Mouse (Mus musculus) spleen, adult 2 months (tissue): ENCODE data around the gene Heyl. TPM values are rescaled to one million over a fixed set of nuclear protein-coding genes. Genes with fewer than 3 reads are reported as not detected.

ENCODE experiments used
- DNase-seq, 2 experiments: peaks; one replicate each; pipeline versions ENCODE4 v3.0.0 to v3.0.0-alpha.2; 2012 to 2021; ENCODE audit warnings: low spot score in 2 of 2, low read depth in 1 of 2
- H3K27ac ChIP-seq: fragments of 200-500 bp; 2 replicates; pipeline ENCODE4 v1.5.1; 2012; ENCODE audit warnings: low read length, inconsistent platforms; ENCODE audit not compliant: insufficient read depth
- H3K27me3 ChIP-seq: fragments of 200-500 bp; 2 replicates; pipeline ENCODE4 v1.6.1; 2012; ENCODE audit warnings: mild to moderate bottlenecking, moderate library complexity, low read length, inconsistent platforms; ENCODE audit not compliant: control insufficient read depth, insufficient read depth
- H3K36me3 ChIP-seq: fragments of 200-500 bp; 2 replicates; pipeline ENCODE4 v1.6.1; 2012; ENCODE audit warnings: mild to moderate bottlenecking, low read length, inconsistent platforms; ENCODE audit not compliant: control insufficient read depth, insufficient read depth
- H3K4me1 ChIP-seq: fragments of 200-500 bp; 2 replicates; pipeline ENCODE4 v1.6.1; 2011; ENCODE audit warnings: inconsistent platforms; ENCODE audit not compliant: control insufficient read depth, insufficient read depth, insufficient read length
- H3K4me3 ChIP-seq: fragments of 200-500 bp; 2 replicates; pipeline ENCODE4 v1.5.1; 2011; ENCODE audit warnings: mild to moderate bottlenecking, inconsistent platforms; ENCODE audit not compliant: insufficient read depth, insufficient read length; ENCODE audit errors: extremely low read depth
- CTCF ChIP-seq: fragments of 200-500 bp; IDR thresholded peaks from 2 replicates; pipeline ENCODE4 v1.5.1; 2011; ENCODE audit warnings: mild to moderate bottlenecking, inconsistent platforms; ENCODE audit not compliant: insufficient read depth, insufficient read length, insufficient replicate concordance; ENCODE audit errors: extremely low read depth
- POLR2A ChIP-seq: fragments of 200-500 bp; IDR thresholded peaks from 2 replicates; pipeline ENCODE4 v1.6.1; 2011; ENCODE audit warnings: low read depth, low read length, inconsistent platforms
- WGBS: fragments of 180-500 bp; shearing (Covaris S2); methylation state at CpG from one replicate; pipeline ENCODE4 v1.1.7; 2018; 5-methylcytosine and 5-hydroxymethylcytosine counted together
- polyA plus RNA-seq: library from polyadenylated mRNA; depleted of rRNA; stranded (reverse); fragments of >200 nt; gene quantifications from 2 replicates; pipeline ENCODE4 v1.2.3, GENCODE M21; 2012

The Heyl gene
- polyA plus RNA-seq, 1 experiment: 2.9 TPM

DNA sequence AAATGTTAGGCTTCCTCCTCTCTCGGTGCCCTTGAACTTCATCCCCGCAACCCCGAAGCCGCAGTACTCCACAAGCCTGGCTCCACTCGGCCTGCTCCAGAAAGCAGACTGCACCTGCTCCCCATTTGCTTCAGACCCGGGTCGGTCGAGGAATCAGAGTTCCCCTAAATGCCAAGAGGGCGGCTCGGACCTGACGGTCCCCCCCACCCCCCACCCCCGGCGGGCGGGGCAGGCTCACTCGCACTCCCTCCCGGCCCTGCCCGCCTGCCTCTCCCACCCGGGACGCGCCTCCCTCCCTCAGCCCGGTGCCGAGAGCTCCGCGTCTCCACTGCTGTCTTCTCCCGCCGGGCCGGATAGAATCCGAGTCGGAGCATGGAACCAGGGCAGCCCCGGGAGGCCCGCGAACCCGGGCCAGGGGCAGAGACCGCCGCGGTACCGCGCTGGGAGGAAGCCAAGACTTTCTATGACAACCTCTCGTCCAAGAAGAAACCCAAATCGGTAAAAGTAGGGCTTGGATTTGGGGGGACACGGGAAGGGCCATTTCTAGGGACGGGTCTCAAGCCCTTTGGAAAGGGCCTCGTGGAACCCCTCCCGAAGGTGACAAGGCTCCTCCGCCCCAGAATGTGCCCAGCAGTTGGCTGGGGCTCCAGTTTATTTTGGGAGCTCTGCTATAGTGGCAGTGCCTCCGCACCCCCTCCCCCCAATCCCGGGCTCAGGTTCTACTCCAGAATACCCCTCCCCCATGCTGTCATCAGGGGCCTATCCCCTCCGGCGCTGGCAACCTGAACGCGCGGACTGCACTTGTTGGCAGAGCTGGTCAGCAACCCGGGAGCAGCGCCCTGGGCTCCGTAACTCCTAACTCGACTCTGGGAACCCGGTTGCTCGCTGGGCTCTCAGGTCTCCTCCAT, 31.9 kb upstream of the Heyl start, which contains the start of gene Nt5c1a:
Nt5c1a (plus strand) TSS at position 319 of the 908 bp plus-strand sequence.
- H3K36me3 ChIP-seq: no peaks in the 10 kb centered on the region
- no peak within 1 kb of the TSS for H3K27ac ChIP-seq
- DNase-seq: no peak
- no peak within 1 kb of the TSS for H3K4me3 ChIP-seq
- WGBS: 11% methylated on average over 58 of the region's 58 CpGs
- H3K27me3 ChIP-seq: peaks cover 8% of the 10 kb centered on the region
- peaks cover 2% of the 10 kb centered on the region; the same call in 1 of the 2 replicates for H3K4me1 ChIP-seq
- TF ChIP-seq CTCF (no peak), POLR2A (no peak)

DNA sequence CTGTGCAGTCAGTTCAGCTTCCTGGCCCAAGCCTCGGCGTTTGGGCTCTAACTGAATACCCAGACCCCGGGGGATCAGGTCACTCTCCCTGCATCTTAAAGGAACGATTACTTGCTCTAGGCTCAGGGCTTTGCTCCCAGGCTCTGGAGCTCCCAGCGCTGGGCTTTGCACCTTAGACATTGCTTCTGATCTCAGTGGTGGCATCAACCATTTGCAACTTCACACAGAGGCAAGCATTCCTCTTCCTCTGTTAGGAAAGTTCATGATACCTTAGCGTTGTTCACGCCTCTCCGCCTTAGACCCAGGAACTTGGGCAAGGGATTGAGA, 31.3 kb upstream of the Heyl start:
- H3K4me3 ChIP-seq: no peak overlapping the region
- peaks cover 8% of the 10 kb centered on the region for H3K27me3 ChIP-seq
- TF ChIP-seq CTCF: no peak
- TF ChIP-seq POLR2A: no peak
- no peaks in the 10 kb centered on the region for H3K36me3 ChIP-seq
- H3K4me1 ChIP-seq: peaks cover 2% of the 10 kb centered on the region; the same call in 1 of the 2 replicates
- 39% methylated on average over 8 of the region's 8 CpGs for WGBS
- no peak for DNase-seq
- no peak overlapping the region for H3K27ac ChIP-seq

DNA sequence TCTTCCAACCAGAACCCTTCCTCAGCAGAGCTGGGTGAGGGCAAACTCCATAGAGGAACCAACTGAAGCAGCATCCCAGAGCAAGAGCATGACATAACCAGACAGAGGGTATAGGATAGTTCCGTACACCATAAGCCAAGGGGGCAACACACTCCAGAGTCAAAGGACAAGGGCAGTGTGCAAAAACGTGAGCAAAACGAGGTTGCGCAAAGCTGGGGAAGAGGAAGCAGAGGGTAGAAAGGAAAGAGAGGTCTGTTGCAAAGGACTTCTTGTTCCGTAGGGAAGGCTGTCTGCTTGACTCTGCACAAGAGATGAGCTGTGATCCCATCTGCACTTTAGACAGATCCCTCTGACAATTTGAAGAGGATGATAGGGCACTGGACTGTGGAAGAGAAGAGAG, 26.0 kb upstream of the Heyl start:
- TF ChIP-seq POLR2A (no peak), CTCF (no peak)
- no peaks in the 10 kb centered on the region; the same call in 1 of the 2 replicates for H3K27me3 ChIP-seq
- no peak for DNase-seq
- no peaks in the 10 kb centered on the region for H3K36me3 ChIP-seq
- 37% methylated on average over 5 of the region's 5 CpGs for WGBS
- no peak overlapping the region for H3K27ac ChIP-seq
- no peak overlapping the region for H3K4me3 ChIP-seq
- H3K4me1 ChIP-seq: no peaks in the 10 kb centered on the region

DNA sequence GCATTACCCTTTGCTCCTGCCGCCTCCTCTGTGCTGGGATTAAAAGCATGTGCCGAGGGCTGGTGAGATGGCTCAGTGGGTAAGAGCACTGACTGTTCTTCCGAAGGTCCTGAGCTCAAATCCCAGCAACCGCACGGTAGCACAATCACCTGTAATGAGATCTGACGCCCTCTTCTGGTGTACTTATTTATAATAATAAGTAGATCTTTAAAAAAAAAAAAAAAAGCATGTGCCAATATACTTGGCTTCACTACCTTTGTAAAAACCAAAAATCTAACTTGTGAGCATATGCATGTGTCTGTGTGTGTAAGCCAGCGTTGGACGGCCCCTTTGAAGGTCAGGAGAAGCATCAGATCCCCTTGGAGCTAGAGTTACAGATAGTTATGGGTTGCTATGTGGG, 22.4 kb upstream of the Heyl start:
- Histone ChIP-seq H3K27me3 (no peaks in the 10 kb centered on the region), H3K4me3 (no peak overlapping the region), H3K27ac (no peak overlapping the region), H3K4me1 (no peaks in the 10 kb centered on the region), H3K36me3 (no peaks in the 10 kb centered on the region)
- 66% methylated on average over 8 of the region's 8 CpGs for WGBS
- TF ChIP-seq POLR2A (no peak), CTCF (no peak)
- DNase-seq: no peak

DNA sequence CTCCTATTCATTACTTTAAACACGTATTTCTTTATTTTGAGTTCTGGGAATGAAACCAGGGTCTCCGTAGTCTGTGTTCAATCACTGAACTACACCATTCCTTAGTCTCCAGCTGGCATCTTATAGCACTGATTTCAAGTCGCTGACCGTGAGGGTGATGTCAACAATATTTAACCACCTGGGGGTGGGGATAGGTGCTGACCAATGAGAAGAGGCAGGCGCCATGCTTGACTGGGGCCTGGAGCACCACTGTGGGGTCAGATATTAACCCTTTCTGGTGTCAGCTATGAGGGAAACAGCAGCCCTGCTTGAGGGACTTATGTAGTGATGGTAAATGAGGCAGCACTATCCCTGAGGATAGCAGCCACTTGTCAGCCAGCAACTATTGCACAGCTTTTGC, 21.9 kb upstream of the Heyl start:
- Histone ChIP-seq H3K4me3 (no peak overlapping the region), H3K27me3 (no peaks in the 10 kb centered on the region), H3K4me1 (no peaks in the 10 kb centered on the region), H3K36me3 (no peaks in the 10 kb centered on the region), H3K27ac (no peak overlapping the region)
- 75% methylated on average over 5 of the region's 5 CpGs for WGBS
- no peak for DNase-seq
- TF ChIP-seq POLR2A (no peak), CTCF (no peak)

DNA sequence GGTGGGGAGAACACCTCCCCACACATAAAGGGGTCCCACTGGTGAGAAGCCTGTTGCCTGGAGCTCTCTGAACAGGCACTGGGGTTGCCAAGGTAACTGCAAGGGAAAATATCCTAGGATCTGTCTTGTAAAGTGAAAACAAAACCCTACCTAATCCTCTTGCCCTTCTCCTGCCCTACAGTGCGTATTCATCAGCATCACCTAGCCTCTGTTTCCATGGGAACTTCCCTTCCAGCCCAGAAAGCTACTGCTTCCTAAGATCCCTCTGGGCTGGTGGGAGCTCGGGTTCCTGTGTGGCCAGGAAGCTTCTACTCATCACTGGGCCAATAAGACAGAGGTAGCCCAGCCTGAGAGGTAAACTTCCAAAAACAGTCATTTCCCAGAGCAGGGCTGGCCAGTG, 21.0 kb upstream of the Heyl start:
- WGBS: 68% methylated on average over 2 of the region's 2 CpGs
- H3K4me3 ChIP-seq: no peak overlapping the region
- H3K27ac ChIP-seq: no peak overlapping the region
- no peaks in the 10 kb centered on the region for H3K36me3 ChIP-seq
- no peaks in the 10 kb centered on the region for H3K27me3 ChIP-seq
- H3K4me1 ChIP-seq: no peaks in the 10 kb centered on the region
- no peak for DNase-seq
- TF ChIP-seq CTCF (no peak), POLR2A (no peak)

DNA sequence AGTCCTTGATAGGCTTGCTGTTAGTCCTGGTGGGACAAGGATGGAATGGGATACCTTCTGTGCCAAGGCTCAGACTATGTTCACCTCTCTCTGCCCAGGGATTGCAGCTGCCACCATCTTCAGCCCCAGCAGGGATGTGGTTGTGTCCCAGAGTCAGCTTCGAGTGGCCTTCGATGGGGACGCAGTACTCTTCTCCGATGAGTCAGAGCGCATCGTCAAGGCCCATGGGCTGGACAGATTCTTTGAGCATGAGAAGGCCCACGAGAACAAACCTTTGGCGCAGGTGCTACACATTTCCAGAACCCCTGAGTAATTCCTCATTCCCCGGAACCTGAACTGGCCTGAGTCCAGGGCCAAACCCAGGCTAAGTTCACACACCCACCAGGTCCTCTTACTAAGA, 19.4 kb upstream of the Heyl start:
- Histone ChIP-seq H3K27ac (no peak overlapping the region), H3K27me3 (no peaks in the 10 kb centered on the region), H3K4me3 (no peak overlapping the region), H3K4me1 (no peaks in the 10 kb centered on the region), H3K36me3 (no peaks in the 10 kb centered on the region)
- WGBS: 90% methylated on average over 9 of the region's 9 CpGs
- no peak for DNase-seq
- TF ChIP-seq POLR2A (no peak), CTCF (no peak)
